Mouse (Mus musculus): Measurements from ENCODE around the gene Gps1. TPM values are rescaled to one million over a fixed set of nuclear protein-coding genes. Genes with fewer than 3 reads are reported as not detected.

The Gps1 gene
- polyA plus RNA-seq (2015; fragmentation: Illumina TruSeq; extraction: RNeasy Lipid Tissue Mini Kit (QIAGEN cat#74804); ENCODE audit: low read depth, low replicate concordance): 181 TPM

DNA sequence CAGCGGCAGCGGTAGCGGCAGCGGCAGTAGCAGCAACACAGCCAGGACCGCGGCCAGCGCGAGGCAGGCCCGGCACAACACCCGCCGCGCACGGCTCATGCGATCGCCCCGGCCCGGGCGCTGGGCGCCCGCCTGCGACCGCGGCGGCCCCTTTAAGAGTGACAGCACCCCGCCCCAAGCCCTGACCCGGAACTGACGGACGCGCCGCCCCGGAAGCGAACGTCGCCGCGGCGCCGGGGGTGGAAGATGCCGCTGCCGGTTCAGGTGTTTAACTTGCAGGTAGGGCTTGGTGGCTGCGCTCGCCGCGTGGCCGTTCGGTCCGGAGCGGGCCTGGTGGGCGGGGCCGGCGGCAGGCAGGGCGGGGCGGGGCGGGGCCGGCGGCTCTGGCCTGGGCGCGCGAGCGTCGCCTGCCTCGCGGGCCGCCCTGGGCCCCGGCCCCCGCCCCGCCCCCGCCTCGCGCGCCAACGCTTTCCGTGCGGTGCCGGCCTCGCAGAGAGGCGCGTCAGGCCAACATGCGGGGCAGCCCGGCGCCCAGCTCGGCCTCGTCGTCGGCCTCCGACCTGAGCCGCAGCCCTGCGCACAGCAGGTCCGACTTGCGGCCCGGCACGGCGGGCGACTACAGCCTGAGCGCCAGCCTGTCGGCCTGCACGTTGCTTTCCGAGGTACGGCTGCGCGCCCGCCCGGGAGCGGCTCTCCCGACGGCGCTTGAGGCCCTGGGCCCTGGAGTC, at the start of gene Gps1, which contains the start of gene Rfng:
Gene Gps1, plus strand, starts transcription at position 209 of the 728 bp plus-strand sequence.
Gene Rfng, minus strand, starts transcription at position 144 of the 728 bp plus-strand sequence.

DNA sequence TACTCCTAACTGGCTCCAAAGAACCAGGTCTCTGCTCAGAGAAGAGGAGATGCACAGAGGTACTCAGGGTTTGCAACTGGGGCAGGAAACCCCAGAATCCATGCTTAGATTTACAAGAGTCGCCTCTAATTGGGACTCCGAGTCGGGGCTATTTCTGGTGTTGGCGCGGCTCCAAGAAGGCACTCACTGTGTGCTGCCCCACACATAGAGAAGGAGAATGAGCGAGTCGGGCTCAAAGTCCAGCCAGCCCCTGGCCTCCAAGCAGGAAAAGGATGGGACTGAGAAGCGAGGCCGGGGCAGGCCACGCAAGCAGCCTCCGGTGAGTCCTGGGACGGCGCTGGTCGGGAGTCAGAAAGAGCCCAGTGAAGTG, 21.4 kb upstream of the Gps1 start, which contains the start of gene Hmga1b:
Gene Hmga1b, plus strand, starts transcription at position 123 of the 370 bp plus-strand sequence.

DNA sequence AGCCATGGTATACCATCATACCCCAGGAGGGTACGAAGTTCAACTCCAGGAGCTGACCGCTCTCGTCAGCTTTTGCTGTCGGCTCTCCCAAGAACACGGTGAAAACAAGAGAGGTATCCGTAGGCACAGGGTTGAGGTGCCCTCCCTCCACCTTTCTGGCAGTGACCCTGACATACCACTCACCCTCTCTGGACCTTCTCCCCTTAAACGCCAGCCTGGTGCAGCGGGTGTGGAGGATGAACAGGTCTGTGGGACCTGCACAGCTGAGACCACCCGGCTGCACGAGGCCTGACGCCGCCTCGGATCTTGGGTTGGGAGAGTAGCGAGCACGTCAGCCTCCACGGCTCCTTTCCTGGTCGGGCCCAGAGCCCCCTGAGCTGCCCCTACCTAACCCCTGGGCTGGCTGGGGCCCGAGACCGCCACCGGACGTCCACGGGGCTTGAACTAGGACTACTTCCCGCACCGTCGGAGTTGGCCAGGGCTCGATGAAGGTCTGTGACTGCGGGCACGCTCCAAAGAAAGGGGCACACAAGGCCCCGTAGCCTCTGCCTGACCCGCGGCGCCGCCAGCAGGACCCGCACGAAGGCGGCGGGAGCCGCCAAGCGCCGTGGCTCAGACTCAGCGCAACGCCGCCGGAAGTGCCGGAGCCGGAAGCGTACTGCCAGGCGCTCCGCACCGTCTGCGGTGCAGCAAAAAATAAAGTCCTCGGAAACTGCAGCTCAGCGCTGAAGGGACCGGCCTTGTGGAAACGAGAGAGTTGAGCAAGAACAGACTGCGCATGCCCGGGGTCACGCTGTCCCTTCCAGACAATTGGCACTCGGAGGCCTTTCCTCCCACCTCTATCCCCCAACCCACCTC, 11.9 kb downstream of the Gps1 start, which contains the start of gene Dus1l:
Gene Dus1l, minus strand, starts transcription at position 648 of the 858 bp plus-strand sequence.

GRCm38 (mm10) chr11:120823956-120824786, 40.1 kb downstream of the Gps1 start, which contains the start of gene Fasn:
Fasn (minus strand) TSS chr11:120824547.

Other genes starting within 250 kb of the Gps1 start
- 153 TPM for gene Mcrip1, start 234.5 kb upstream of the Gps1 start, polyA plus RNA-seq (2015; fragmentation: Illumina TruSeq; extraction: RNeasy Lipid Tissue Mini Kit (QIAGEN cat#74804); ENCODE audit: low read depth, low replicate concordance)
- not detected for gene Ppp1r27, start 233.1 kb upstream of the Gps1 start, polyA plus RNA-seq (2015; fragmentation: Illumina TruSeq; extraction: RNeasy Lipid Tissue Mini Kit (QIAGEN cat#74804); ENCODE audit: low read depth, low replicate concordance)
- 124 TPM for gene P4hb, start 211.0 kb upstream of the Gps1 start, polyA plus RNA-seq (2015; fragmentation: Illumina TruSeq; extraction: RNeasy Lipid Tissue Mini Kit (QIAGEN cat#74804); ENCODE audit: low read depth, low replicate concordance)
- gene Arhgdia, start 202.6 kb upstream of the Gps1 start, polyA plus RNA-seq (2015; fragmentation: Illumina TruSeq; extraction: RNeasy Lipid Tissue Mini Kit (QIAGEN cat#74804); ENCODE audit: low read depth, low replicate concordance): 289 TPM
- gene Alyref, start 185.9 kb upstream of the Gps1 start, polyA plus RNA-seq (2015; fragmentation: Illumina TruSeq; extraction: RNeasy Lipid Tissue Mini Kit (QIAGEN cat#74804); ENCODE audit: low read depth, low replicate concordance): 25.6 TPM
- 98.4 TPM for gene Anapc11, start 185.9 kb upstream of the Gps1 start, polyA plus RNA-seq (2015; fragmentation: Illumina TruSeq; extraction: RNeasy Lipid Tissue Mini Kit (QIAGEN cat#74804); ENCODE audit: low read depth, low replicate concordance)
- gene Npb, start 175.8 kb upstream of the Gps1 start, polyA plus RNA-seq (2015; fragmentation: Illumina TruSeq; extraction: RNeasy Lipid Tissue Mini Kit (QIAGEN cat#74804); ENCODE audit: low read depth, low replicate concordance): not detected
- 141 TPM for gene Pcyt2, start 166.3 kb upstream of the Gps1 start, polyA plus RNA-seq (2015; fragmentation: Illumina TruSeq; extraction: RNeasy Lipid Tissue Mini Kit (QIAGEN cat#74804); ENCODE audit: low read depth, low replicate concordance)
- 53.0 TPM for gene Sirt7, start 159.0 kb upstream of the Gps1 start, polyA plus RNA-seq (2015; fragmentation: Illumina TruSeq; extraction: RNeasy Lipid Tissue Mini Kit (QIAGEN cat#74804); ENCODE audit: low read depth, low replicate concordance)
- 55.3 TPM for gene Mafg, start 150.7 kb upstream of the Gps1 start, polyA plus RNA-seq (2015; fragmentation: Illumina TruSeq; extraction: RNeasy Lipid Tissue Mini Kit (QIAGEN cat#74804); ENCODE audit: low read depth, low replicate concordance)
- 4.5 TPM for gene Pycr1, start 140.5 kb upstream of the Gps1 start, polyA plus RNA-seq (2015; fragmentation: Illumina TruSeq; extraction: RNeasy Lipid Tissue Mini Kit (QIAGEN cat#74804); ENCODE audit: low read depth, low replicate concordance)
- 7.1 TPM for gene Myadml2, start 136.1 kb upstream of the Gps1 start, polyA plus RNA-seq (2015; fragmentation: Illumina TruSeq; extraction: RNeasy Lipid Tissue Mini Kit (QIAGEN cat#74804); ENCODE audit: low read depth, low replicate concordance)
- gene Notum, start 123.1 kb upstream of the Gps1 start, polyA plus RNA-seq (2015; fragmentation: Illumina TruSeq; extraction: RNeasy Lipid Tissue Mini Kit (QIAGEN cat#74804); ENCODE audit: low read depth, low replicate concordance): 3.2 TPM
- 41.6 TPM for gene Aspscr1, start 111.3 kb upstream of the Gps1 start, polyA plus RNA-seq (2015; fragmentation: Illumina TruSeq; extraction: RNeasy Lipid Tissue Mini Kit (QIAGEN cat#74804); ENCODE audit: low read depth, low replicate concordance)
- gene Cenpx, start 70.5 kb upstream of the Gps1 start, polyA plus RNA-seq (2015; fragmentation: Illumina TruSeq; extraction: RNeasy Lipid Tissue Mini Kit (QIAGEN cat#74804); ENCODE audit: low read depth, low replicate concordance): 31.9 TPM
- gene Lrrc45, start 70.3 kb upstream of the Gps1 start, polyA plus RNA-seq (2015; fragmentation: Illumina TruSeq; extraction: RNeasy Lipid Tissue Mini Kit (QIAGEN cat#74804); ENCODE audit: low read depth, low replicate concordance): 51.5 TPM
- 64.3 TPM for gene Rac3, start 62.8 kb upstream of the Gps1 start, polyA plus RNA-seq (2015; fragmentation: Illumina TruSeq; extraction: RNeasy Lipid Tissue Mini Kit (QIAGEN cat#74804); ENCODE audit: low read depth, low replicate concordance)
- 17.3 TPM for gene Dcxr, start 57.0 kb upstream of the Gps1 start, polyA plus RNA-seq (2015; fragmentation: Illumina TruSeq; extraction: RNeasy Lipid Tissue Mini Kit (QIAGEN cat#74804); ENCODE audit: low read depth, low replicate concordance)
- gene Cbr2, start 52.2 kb upstream of the Gps1 start, polyA plus RNA-seq (2015; fragmentation: Illumina TruSeq; extraction: RNeasy Lipid Tissue Mini Kit (QIAGEN cat#74804); ENCODE audit: low read depth, low replicate concordance): 1.8 TPM
- gene Hmga1b, start 21.5 kb upstream of the Gps1 start, polyA plus RNA-seq (2015; fragmentation: Illumina TruSeq; extraction: RNeasy Lipid Tissue Mini Kit (QIAGEN cat#74804); ENCODE audit: low read depth, low replicate concordance): 97.6 TPM
- gene Rfng, start 65 bp upstream of the Gps1 start, polyA plus RNA-seq (2015; fragmentation: Illumina TruSeq; extraction: RNeasy Lipid Tissue Mini Kit (QIAGEN cat#74804); ENCODE audit: low read depth, low replicate concordance): 64.7 TPM
- 41.4 TPM for gene Dus1l, start 12.1 kb downstream of the Gps1 start, polyA plus RNA-seq (2015; fragmentation: Illumina TruSeq; extraction: RNeasy Lipid Tissue Mini Kit (QIAGEN cat#74804); ENCODE audit: low read depth, low replicate concordance)
- 128 TPM for gene Fasn, start 40.3 kb downstream of the Gps1 start, polyA plus RNA-seq (2015; fragmentation: Illumina TruSeq; extraction: RNeasy Lipid Tissue Mini Kit (QIAGEN cat#74804); ENCODE audit: low read depth, low replicate concordance)
- 7.2 TPM for gene Ccdc57, start 148.6 kb downstream of the Gps1 start, polyA plus RNA-seq (2015; fragmentation: Illumina TruSeq; extraction: RNeasy Lipid Tissue Mini Kit (QIAGEN cat#74804); ENCODE audit: low read depth, low replicate concordance)
- gene Slc16a3, start 164.2 kb downstream of the Gps1 start, polyA plus RNA-seq (2015; fragmentation: Illumina TruSeq; extraction: RNeasy Lipid Tissue Mini Kit (QIAGEN cat#74804); ENCODE audit: low read depth, low replicate concordance): 3.1 TPM
- 86.1 TPM for gene Csnk1d, start 207.1 kb downstream of the Gps1 start, polyA plus RNA-seq (2015; fragmentation: Illumina TruSeq; extraction: RNeasy Lipid Tissue Mini Kit (QIAGEN cat#74804); ENCODE audit: low read depth, low replicate concordance)